Mouse (Mus musculus) layer of hippocampus, adult 11-12 months (tissue): ENCODE results near the gene Trim65.

ENCODE experiments used
- DNase-seq: peaks from one replicate; pipeline ENCODE4 v3.0.0; 2022; ENCODE audit warnings: low spot score

Trim65 gene

DNA sequence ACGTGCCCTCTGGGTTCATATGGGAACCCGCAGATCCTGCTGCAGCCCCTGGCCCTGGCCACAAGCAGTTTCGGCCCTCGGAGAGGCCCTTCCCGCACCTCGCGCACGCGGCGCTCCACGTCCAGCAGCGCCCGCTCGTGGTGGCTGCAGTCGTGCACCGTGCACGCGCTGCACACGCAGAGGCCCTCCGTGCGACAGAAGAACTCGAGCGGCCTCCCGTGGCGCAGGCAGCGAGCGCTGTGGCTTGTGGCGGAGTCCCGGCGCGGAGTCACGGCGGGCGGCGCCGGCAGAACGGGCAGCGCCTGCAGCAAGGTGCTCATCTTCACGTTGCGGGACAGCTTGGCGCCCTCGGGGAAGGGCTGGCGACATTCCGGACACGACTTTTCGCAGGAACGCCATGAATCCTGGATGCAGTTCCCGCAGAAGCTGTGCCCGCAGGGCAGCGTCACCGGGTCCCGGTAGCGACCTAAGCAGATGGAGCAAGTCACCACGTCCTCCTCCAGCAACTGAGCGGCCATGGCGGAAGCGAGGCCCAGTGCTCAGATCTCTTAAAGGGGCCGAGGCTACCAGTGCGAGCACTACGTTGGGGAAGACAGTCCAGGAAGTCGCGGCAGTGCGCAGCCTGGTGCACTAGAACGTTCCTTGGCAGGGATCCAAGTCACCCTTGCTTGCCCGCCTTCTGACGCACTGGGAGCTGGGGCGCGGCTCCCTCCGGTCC is at the start of gene Trim65:
TSS of gene Trim65 (minus strand) at position 641 of the 718 bp plus-strand sequence.
- DNase-seq: peak; percentile 90

DNA sequence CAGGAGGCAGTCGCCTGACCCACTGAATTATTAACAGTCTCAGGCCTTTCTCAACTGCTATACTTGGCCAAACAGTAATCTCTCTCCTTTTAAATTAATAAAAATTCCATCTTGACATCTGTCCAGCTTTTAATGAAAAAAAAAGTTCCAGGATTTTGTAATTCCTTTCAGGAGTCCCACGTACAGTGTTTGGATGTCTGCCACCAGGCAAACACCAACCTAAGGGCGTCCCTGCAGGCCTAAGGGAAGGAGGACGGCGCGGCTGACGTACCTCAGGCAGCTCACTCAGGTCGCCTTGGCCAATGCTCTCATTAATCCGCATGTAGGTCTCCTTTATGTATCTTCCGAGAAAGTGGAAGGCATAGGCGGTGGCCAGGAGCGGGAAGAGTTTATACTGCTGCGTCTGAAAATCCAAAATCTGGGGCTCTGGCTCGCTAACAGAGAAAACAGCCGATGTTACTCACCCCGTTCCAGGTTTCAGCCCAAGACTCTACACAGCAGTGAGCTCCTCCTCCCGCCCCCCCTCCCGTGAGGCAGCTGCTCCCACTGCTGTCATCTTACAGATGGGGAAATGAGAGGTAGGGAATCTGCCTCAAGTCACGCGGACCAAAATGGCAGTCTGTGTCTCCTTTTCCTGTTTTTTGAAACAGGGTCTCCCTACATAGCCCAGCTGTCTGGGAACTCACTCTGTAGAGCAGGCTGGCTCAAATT is 47.6 kb upstream of the Trim65 start:
- no peak for DNase-seq

DNA sequence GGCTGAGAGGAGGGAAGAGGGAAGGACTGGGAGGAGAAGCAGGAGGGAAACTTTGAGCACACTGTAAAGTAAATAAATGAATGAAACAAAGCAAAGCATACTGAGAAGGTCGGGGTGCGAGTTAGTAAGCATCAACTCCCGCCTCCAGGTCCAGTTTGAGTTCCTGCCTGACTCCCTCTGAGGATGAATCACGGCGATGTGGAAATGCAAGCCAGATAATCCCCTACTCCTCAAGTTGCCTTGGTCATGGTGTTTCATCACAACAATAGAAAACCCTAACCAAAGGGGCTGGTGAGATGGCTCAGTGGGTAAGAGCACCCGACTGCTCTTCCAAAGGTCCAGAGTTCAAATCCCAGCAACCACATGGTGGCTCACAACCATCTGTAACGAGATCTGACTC is 45.1 kb upstream of the Trim65 start:
- DNase-seq: no peak

DNA sequence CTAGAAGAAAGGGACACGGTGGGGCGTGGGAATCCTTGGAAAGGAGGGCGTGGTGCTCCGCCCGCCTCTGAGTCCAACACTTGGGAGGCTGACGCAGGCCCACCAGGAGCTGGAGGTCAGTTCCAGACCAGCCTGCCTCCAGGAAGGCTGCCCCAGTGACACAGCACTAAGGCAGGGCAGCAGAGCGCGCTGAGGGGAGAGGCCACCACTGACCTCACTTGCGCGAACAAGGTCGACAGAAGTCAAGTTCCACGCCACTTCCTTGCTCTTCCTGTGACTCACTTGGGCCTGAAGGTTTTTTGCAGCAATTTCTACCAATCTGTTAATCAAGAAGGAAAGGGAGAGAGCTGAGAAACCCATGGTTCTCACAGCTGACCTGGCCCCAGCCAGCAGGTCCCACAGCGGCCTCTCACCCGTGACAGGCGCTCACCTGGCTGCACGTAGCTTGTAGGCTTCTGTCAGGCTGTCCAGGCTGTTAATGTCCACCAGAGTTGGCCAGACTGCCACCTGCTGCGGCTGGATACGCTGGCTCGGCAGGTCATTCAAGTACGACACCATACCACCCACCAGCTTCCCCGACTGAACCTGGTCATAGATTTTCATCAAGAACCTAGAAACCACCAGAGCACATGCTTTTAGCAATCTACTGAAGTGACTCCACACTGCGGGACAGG is 44.0 kb upstream of the Trim65 start:
- no peak for DNase-seq

DNA sequence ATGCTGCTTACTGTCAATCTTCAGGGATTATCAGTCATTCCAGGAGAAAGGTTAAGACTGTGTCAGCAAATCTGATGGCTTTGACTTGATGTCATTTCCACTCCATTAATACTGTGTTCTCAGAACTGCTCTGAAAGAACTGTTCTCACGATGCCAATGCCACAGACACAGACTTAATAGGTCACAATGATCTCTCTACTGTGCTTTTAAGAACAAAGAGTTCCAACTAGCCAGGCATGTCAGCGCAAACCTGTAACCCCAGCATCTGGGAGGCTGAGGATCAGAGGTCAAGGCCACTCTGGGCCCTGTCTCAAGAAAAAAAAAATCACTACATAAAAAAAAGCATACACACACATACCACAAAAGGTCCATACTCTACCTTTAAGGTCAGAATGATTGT is 41.0 kb upstream of the Trim65 start:
- DNase-seq: no peak

DNA sequence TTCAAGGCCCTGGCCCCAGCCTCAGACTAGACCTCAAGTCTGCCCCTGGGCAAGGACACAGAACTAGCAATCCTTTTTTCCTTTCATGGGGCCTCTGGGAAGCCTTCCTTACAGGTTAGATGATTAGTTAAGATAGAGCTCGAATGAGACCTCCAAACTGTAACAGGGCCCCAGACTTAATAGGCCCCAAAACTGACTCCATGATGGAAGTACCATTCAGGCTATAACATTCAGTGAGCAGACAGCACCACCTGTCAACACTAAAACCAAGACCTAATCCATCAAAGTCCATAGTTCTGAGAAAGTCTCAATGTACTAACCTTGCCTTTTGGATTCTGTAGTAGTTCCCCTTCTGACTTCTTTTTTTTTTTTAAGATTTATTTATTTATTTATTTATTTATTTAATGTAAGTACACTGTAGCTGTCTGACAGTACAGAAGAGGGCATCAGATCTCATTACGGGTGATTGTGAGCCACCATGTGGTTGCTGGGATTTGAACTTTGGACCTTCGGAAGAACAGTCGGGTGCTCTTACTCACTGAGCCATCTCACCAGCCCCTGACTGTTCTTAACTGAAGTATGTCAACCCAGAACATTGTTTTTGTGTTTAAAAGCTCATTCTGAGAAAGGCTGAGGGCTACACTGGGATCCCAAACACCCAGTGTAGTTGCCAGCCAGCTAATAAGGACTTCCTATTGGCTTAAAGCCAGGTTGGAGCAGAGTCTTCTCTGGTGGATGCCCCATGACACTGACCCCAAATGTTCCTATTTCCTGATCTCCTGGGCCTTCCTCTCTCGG is 39.3 kb upstream of the Trim65 start:
- no peak for DNase-seq

DNA sequence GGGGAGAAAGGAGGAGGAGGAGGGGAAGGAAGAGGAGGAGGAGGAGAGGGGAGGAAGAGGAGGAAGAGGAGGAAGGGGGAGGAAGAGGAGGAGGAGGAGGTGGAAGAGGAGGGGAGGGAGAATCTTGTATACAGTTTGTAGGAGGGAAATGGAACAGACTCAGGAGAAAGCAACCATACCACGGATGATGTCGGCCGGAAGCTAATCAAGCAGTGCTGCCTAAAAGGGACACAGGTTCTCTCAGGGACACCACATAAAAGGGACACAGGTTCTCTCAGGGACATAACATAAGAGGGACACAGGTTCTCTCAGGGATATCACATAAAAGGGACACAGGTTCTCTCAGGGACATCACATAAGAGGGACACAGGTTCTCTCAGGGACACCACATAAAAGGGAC is 38.3 kb upstream of the Trim65 start:
- no peak for DNase-seq

DNA sequence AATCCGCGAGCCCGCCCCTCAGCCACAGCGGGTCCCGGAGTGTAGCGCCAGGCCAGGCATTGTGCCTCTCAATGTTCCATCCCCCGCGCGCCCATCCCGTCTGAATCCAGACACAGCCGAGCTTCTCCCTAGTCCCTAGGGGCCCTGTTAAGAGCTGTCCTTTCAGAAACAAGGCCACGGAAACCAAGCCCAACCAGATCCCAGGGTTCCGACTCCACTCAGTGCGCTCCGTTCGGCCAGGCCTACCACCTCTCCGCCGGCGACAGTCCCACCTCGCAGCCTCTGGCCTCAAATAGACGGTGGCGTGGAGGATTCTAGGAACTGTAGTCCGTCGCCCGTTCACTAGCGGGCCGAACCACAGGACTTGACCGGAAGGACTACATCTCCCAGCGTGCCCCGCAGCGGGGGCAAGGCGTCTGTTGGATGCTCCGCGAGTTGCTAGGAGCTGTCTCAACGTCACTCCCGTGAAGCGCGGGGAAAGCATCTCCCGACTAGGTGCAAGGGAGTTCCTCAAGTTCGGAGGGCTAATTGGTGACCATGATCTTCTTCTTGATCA is 37.0 kb upstream of the Trim65 start, which contains the start of gene Fbf1:
TSS of gene Fbf1 (minus strand) at position 283 of the 556 bp plus-strand sequence.
- DNase-seq: peak; percentile 96

DNA sequence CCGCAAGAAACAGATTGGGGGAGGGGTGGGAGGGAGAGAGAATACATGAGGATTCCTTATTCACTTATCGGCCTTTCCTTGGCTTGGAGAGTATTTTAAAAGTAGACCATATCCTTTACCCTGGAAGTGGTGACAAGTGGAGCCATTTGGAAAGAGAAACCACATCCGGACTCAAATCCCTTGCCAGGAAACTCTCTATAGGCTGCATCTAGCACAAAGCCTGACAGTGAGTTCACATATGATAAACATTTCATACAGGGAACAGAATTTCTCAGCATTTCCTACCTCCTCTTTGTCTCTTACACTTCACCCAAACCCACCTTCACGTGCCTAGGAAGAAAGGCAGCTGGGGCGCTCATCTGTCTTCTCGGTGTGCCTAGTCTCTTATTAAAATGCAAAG is 36.3 kb upstream of the Trim65 start:
- no peak for DNase-seq

DNA sequence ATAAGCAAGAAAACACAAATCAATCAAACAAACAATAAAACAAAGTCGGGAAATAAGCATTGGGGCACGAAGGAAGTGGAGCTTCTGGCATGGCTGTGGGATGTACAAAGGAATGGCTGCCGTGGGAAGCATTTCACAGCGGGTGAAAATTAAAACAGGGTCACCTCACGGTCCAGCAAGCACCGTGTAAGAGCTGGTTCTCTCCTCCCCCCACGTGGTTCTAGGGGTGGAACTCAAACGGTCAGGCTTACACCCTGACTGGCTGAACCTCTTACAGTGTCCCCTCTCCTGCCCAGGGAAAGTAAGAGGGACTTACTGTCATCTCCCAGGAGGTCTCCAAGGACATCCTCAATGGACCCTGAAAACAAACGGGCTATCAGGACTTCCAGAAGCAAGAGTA is 32.1 kb upstream of the Trim65 start:
- no peak for DNase-seq

DNA sequence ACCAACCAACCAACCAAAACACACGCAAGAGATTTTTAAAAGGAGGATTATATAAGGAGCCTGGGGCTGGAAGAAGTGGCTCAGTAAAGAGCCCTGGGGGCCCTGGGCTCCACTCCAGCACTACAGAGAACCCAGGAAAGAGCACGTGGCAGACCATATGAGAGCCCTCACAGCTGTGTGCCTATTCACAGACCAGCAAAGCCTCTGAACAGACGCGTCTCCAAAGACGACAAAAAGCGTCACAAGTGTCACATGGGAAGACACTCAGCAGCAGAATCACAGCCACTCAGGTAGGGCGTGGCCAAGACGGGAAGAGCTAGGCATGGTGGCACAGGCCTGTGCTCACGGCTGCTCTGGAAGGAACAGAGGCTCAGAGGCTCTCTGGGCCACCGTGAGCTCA is 31.2 kb upstream of the Trim65 start:
- peak; percentile 61 for DNase-seq

DNA sequence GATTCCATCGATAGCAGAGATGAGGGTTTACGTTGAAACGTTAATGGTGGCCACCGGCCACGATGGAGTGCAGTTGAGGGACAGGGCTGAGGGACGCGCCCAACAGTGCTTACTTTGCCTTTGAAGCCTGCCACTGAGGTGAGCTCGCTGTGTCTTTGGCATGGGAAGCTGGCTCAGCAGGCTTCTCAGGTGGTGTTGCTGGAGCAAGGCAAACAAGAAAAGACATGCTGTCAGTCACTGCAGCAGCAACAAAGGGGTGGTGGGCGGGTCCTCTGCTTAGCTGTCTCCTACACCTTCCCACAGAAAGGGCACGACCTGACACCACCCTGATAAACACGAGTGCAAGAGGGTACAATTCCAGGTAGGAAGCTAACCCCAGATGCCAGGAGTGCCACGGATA is 30.4 kb upstream of the Trim65 start:
- no peak for DNase-seq

DNA sequence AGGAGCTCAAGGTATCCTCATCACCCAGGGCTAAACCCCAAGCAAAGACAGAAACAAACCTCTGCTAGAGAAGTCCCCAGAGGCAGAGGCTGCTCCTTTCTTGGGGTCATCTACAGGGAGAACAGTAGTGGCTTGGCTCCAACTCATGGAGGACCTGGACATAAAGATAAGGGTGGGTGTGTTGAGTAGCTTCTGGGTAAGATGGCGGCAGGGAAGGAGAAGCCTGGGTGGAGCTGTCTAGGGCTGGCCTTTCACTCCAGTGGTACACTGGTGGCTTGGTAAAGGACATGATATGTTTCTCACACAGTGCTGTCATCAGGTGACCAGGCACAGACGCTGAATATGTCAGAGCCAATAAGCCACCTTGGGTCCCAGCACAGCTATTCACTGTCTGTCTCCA is 20.0 kb upstream of the Trim65 start:
- DNase-seq: no peak

DNA sequence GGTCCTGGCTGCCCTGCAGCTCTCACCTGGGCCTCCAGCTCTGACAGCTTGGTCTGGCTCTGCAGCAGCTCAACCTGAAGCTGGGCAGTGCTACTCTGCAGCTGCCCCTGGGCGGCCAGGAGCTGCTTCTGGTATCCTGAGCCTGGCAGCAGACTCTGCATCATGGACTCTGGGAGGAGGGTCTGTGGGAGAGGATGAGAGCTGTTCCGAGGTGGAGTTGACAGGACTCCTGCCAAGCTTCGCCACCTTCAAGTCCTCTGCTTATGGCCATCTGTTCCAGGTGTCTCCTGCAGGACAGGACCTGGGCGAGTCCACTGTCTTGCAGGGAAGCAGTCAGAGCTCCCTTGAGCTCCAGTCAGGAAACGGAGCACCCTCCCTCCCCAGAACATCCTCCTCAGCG is 18.4 kb upstream of the Trim65 start:
- DNase-seq: no peak

DNA sequence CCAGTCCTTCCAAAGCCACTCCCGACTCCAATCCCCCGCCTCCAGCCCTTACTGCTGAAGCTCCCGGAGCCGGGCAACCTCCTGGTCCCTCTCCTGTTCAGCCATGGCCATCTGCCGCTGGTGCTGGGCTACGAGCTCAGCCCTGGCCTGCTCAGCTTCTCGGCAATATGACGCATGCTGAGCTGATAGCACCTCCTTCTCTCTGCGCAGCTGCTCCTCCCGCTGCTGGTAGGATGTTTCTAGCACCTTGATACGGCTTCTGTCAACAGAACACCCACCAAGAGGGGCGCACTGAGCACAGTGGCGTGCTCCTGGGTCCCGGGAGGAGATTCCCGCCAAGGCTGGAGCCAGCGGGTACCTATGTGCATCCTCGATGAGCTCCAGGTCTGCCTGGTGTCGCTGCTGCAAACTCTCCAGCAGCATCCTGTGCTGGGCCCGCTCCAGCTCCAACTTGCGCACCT is 17.9 kb upstream of the Trim65 start:
- peak; percentile 52 for DNase-seq

DNA sequence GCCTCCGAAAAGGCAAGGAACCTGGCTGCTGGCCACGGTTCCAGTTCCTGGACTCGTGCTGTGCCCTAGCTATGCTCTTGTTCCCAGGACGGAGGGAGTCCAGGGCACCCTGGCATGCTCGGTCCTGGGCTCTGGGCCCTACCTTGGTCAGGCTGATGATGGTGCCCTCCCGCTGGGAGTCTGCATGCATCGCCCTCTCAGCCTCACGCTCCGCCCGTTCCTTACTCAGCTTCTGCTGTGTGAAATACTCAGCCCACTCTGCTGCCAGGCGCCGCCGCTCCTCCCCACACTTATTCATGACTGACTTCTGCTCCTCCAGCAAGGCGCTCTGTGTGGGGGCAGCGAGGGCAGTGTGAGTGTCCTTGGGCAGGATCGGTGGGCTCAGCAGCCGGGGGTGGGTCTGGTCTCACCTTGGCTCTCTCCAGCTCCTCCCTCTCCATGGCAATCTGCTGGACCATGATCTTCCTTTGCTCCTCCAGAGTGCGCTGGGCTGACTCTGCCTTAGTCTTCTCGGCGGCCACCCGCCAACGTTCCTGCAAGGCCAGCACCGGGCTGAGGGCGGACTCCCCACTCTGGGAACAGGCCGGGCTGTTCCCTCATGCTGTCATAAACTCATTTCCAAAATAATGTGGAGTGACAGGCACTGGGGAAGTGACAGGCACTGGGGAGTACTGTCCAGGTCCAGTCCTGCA is 15.5 kb upstream of the Trim65 start:
- peak; percentile 57 for DNase-seq

DNA sequence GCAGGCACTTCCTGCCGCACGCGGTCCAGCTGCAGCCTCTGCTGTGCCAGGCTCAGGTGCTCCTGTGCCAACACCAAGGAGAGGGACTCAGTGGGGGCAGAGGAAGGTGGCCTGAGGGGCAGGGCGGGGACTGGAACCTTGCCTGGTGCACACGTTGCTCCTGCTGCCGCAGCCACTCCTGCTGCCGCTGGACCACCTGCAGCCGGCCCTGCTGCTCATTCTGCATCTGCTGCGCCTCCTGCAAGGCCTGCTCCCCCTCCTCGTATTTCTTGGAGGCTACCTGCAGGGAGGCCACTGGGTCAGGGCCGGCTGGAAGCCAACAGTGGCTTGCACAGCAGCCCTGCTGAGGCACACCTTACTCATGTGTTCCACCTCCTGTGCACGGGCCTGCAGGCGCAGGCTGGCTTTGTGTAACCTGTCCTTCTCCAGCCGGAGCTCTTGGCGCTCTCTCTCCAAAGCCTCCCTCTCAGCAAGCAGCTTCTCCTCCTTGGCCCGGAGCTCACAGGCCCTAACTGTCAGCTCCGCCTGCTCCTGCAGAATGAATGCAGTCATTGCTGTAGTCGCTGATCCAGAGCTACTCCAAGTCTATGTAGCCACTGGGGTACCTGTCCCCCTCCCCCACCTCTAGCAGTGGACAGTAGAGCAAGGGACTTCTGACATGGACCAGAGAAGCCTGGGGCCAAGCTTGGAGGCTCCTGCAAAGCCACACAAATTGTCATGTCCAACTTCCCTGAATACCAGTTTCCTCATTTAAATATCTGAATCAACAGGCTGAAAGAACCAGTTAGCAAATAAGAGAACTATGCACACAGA is 14.8 kb upstream of the Trim65 start:
- DNase-seq: no peak

DNA sequence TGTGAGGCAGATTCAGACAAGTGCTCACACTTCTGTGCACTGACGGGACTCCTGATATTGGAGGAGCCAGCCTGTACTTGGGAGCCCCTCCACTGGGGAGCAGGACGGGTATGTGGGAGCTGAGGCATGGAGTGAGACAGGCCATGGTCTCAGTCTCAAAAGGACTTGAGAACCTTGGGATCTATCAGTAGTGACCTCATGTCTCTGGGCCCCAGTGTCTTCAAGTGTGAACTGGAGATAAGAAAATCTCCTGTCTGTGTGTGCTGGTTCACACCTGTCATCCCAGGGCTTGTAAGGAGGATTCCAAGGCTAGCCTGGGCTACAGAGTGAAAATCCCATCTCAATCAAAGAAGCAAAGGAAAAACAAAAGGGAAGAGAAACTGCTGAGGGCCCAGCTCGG is 12.5 kb upstream of the Trim65 start:
- no peak for DNase-seq

DNA sequence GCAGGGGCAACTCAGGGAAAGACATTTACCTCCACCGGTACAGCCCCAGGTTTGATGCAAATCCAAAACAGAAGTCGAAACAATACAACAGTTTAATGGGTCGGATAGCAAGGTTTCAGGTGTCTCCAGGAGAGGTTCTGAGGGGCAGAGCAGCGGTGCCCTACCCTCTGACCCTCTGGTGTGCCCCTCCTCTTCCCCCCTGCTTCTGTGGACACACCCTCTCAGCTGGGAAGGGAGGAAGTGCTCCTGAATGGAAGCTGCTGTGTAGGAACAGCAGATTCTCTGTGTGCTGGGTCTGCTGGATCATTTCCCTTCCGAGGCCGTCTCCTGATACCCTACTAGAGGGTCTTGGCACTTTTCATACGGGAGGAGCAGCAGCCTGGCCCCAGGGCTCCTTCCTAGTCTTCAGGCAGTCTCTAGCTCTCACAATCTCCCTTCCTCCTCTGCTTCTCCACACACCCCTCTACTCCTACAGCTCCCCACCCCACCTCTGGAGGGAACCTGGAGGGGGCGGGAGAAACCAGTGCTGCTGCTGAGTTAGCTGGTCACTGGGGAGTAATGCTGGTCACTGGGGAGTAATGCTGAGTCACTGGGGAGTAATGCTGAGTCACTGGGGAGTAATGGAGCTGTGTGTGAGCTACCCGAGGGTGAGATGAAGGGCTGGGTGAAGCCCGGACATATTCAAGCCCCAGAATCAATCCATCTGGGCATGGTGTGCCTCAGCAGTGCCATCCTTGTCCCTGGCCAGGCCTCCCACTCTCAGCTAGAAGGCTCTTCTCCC is 11.5 kb upstream of the Trim65 start:
- DNase-seq: no peak
